Mouse (Mus musculus): ENCODE results near the gene Srsf9.

Gene Srsf9

DNA sequence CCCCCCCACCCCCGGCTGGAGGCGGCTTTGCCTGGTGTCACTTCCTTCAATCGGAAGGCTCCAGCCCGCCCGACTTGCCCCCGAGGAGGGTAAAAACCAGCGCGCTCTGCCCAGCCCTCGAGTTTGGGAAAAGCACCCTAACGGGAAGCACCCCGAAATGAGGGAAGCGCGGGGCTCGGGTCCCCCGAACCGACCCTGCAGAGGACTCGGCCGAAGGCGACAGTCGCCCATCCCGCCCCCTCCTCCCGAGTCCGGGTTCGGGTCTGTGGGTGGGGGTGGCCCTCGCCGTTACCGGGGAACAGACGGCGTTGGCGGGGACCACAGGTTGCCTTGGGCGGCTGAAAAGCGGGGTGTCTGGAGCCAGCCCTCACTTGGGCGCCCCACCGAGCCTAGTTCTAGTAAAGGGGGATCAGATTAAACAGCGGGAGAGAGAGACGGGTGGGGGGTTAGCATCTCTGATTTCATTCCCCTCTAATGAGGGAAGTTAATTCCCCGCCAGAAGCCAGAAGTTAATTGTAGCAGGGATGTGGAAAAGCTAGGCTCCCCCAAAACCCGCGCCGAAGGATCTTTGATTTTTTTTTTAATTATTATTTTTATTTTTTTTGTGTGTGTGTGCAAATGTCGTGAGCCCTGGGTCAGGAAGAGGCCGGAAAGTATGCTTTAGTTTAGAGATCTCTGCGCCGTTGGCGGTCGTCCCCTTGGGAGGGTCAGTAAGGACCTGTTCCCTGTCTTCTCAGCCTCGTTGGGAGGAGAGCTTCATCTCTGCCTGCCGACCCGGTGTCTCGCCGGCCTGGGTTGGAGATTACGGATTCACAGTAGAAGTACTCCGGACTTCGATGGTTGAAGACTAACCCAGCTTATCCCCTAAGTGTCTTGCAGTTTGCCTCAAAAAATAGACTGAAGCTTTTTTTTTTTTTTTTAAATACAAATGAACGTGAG, 902 bp downstream of the Srsf9 start:
- DNase-seq: peak; percentile 33 to 50

DNA sequence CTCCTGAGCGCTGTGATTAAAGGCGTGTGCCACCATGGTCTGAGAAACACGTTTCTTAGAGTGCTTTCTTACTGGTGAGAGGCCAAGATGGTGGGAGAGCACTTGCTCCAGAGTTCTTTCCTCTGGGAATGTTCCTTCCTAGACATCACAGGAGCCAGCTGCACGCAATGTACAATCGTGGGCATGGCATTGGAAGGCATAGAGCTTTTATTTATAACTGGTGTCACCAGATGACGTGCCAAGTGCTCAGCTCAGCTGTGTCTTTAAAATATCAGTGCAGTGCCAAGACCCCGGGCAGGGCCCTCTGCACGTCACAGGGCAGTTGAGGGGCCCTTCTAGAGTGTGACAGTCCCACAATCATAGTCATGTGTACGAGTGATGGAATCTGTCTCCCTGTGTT, 4.0 kb downstream of the Srsf9 start:
- DNase-seq: no peak

DNA sequence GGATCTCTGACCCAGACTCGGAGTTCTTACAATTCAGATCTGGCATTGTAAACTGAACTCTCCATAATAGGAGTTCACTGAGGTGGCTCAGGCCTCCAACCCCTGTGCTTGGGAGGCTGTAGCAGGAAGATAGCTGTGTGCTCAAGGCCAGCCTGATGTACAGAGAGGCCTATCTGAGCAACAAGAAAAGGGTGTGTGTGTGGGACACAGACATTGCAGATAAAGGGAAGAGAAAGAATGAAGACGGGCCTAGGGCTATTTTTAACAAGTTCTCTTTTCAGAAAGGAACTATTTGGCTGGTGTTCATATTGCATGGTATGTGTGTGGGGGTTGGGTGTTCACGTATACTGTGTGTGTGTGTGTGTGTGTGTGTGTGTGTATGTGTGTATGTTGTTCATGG, 6.6 kb downstream of the Srsf9 start:
- DNase-seq: no peak

DNA sequence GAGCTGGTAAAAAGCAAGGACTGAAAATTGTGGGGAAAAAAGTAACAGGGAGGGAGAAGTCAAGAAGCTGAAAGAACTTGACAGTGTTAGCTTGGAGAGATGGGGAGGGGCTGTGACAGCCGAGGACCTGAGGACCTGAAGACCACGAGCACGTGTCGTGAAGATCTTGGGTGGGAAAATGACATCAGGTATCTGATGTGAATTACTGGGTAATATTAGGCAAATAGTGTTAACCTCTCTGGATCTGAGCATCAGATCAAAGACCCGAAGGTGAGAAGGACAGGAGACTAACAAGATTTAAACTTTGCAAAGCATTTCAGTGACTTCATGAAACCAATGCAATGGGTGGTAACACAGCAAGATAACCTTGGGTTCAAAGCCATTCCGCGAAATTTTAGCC, 13.0 kb downstream of the Srsf9 start:
- no peak for DNase-seq

- DNase-seq: peak; percentile 80 to 93
These were observed 13.8 kb downstream of the Srsf9 start, which contains the start of the genes Gatc and Triap1 for GRCm38 (mm10) chr5:115340577-115341313. Gene Gatc, minus strand, starts transcription at chr5:115341178. Gene Triap1, plus strand, starts transcription at chr5:115341225.

DNA sequence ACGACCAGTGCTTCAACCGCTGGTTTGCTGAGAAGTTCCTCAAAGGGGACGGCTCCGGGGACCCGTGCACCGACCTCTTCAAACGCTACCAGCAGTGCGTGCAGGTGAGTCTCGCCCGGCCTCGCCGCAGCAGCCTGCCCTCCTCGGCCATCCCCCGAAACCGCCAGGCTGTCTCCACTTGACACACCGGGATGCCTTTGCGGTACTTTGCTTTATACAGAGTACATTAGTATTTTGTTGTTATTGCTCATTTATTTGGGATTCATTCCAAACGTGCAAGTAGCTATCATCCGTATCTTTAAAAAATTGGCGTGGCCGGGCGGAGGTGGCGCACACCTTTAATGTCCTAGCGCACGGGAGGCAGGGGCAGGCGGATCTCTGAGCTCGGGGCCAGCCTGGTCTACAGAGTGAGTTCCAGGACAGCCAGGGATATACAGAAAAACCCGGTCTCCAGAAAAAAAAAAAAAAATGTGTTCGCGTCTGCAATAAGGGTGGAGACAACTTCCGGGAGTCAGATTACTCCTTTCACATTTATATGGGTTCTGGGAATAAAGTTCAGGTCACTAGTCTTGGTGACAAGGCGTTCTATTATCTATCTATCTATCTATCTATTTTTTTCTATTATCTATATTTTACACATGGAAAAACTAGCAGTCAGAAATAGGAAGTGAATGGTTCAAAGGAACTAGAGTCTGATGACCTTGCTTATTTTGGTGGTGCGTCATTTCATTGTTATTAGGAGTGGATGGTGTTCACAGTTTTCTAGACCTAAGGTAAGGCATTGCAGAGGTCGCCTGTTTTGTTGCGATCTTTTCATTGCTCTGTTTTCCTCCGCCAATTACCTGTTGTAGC, 14.6 kb downstream of the Srsf9 start:
- DNase-seq: no peak

DNA sequence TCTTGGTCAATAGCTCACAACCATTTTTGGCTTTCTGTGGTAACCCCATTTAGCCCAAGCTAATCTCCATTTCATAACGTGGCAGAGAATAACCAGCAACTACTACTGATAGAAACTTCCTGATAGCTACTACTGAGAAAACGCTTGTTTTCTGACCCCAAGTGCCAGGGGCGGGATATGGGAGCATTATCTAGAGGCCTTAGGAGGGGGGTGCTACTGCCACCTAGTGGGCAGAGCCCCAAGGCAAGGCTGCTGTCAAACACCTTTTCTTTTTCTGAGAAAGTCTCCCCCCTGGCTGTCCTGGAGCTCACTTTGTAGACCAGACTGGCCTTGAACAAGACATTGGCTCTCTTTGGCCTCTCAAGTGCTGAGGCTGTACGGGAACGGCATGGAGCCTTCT, 20.6 kb downstream of the Srsf9 start:
- DNase-seq: peak; percentile 80 to 85

GRCm38 (mm10) chr5:115348546-115349224, 21.7 kb downstream of the Srsf9 start, which contains the start of gene Cox6a1:
Gene Cox6a1, minus strand, starts transcription at chr5:115348981.
- DNase-seq: peak; percentile 99 to 100

- no peak for DNase-seq
These were observed 22.2 kb downstream of the Srsf9 start for GRCm38 (mm10) chr5:115349225-115349555.

GRCm38 (mm10) chr5:115351348-115351747, 24.4 kb downstream of the Srsf9 start:
- DNase-seq: no peak

GRCm38 (mm10) chr5:115355070-115355469, 28.1 kb downstream of the Srsf9 start:
- DNase-seq: no peak

GRCm38 (mm10) chr5:115358872-115359271, 31.9 kb downstream of the Srsf9 start:
- DNase-seq: peak; percentile 79 to 88

- no peak for DNase-seq
These were observed 32.5 kb downstream of the Srsf9 start for GRCm38 (mm10) chr5:115359438-115359837.

GRCm38 (mm10) chr5:115359851-115360372, 32.9 kb downstream of the Srsf9 start:
- no peak for DNase-seq

GRCm38 (mm10) chr5:115362216-115362615, 35.2 kb downstream of the Srsf9 start:
- DNase-seq: no peak

GRCm38 (mm10) chr5:115362819-115363714, 36.1 kb downstream of the Srsf9 start:
- no peak for DNase-seq

- DNase-seq: no peak
These were observed 37.8 kb downstream of the Srsf9 start for GRCm38 (mm10) chr5:115364782-115365181.

- DNase-seq: no peak
These were observed 44.8 kb downstream of the Srsf9 start for GRCm38 (mm10) chr5:115371736-115372135.

- DNase-seq: no peak
These were observed 46.6 kb downstream of the Srsf9 start for GRCm38 (mm10) chr5:115373441-115374203.

DNA sequence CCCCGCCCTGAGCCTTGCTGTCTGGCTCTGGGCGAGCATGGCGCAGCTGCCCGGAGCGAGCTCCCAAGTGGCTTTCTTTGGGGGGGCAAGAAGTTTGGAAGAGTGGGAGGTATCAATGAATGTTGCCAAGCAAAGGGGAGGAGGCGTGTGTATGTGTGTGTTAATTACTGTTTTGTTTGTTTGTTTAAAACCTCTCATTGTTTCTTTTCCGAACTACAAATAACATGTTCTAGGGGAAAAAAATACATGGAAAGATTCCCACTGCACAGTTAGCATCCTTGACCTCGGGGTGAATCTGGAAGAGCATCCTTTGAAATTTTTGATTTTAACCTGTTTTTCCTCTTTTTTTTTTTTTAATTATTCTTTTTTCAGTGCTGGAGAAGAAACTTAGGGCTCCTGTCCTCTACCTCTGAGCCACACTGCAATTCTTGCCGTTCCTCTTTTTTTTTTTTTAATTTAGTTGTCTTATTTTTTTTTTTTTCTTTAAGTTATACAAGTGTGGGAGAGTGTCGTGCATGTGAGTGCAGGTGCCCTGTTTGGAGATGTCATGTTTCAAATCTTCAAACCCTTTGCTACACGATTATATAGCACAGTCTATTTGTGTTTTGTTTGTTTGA, 47.3 kb downstream of the Srsf9 start:
- no peak for DNase-seq
